Mouse (Mus musculus): Measurements from ENCODE around the gene Tm9sf2. TPM values are rescaled to one million over a fixed set of nuclear protein-coding genes. Genes with fewer than 3 reads are reported as not detected.
"Not testable (repeated sequence)": the region's sequence is repeated elsewhere in the genome, so short reads cannot be mapped to it uniquely, and the experiment has no call there.

Gene Tm9sf2
- 10 to 100 TPM; 53.7 to 59.3 TPM for total RNA-seq (2021)
- long read RNA-seq, experiment 1, transcript Tm9sf2-201 (17 exons, 3,107 nt) = major isoform, 67 of 99 reads
- long read RNA-seq, experiment 1, partial matches to known transcripts = 15 of 99 reads
- long read RNA-seq, experiment 1, other reads (novel, unspliced or antisense) = 17 of 99 reads
- long read RNA-seq, experiment 2, transcript Tm9sf2-201 (17 exons, 3,107 nt) = major isoform, 96 of 139 reads
- long read RNA-seq, experiment 2, partial matches to known transcripts = 30 of 139 reads
- long read RNA-seq, experiment 2, other reads (novel, unspliced or antisense) = 13 of 139 reads

DNA sequence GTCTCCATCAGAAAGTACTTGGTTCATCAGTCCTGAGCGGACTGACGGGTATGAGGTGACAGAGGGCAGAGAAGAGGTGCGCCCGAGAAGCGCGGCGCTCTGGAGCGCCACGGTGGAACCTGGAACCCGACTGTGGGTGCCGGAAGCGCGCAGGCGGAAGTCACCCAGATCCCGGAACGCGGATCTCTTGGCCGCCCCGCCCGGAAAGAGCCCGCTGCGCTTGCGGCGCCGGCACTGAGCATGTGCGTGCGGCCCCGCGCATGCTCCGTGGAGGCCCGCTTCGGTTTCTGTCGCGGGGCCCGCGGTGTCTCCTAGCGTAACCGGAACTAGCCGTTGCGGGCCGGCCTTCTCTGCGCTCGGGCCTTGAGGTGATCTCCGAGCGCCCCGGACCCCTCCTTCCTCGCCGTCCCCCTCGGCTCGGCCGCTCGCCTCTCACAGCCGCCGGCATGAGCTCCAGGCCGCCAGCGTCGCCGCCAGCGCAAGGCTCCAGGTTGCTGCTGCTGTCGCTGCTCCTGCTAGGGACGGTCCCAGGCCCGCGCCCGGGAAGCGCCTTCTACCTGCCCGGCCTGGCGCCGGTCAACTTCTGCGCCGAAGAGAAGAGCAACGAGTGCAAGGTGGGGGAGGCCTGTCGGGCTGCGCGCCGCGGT is at the start of gene Tm9sf2:
Gene Tm9sf2, plus strand, starts transcription at position 217 of the 647 bp plus-strand sequence.
- peak; percentile 88 to 93 for DNase-seq
- intact Hi-C loops (cut with DNase I) = no loop called here

- DNase-seq = no peak
- intact Hi-C loops (cut with DNase I) = loop anchor here (5.0 kb wide), 1 partner anchor 196 kb away; no protein-coding TSS in a partner anchor
Observed at GRCm38 (mm10) chr14:122057941-122058346, 48.9 kb upstream of the Tm9sf2 start.

GRCm38 (mm10) chr14:122060642-122061041 is 46.2 kb upstream of the Tm9sf2 start:
- intact Hi-C loops (cut with DNase I) = loop anchor here (1.0 kb wide), 1 partner anchor 132 kb away; no protein-coding TSS in a partner anchor
- peak; percentile 73 to 76 for DNase-seq

- intact Hi-C loops (cut with DNase I) = no loop called here
- no peak for DNase-seq
Observed at GRCm38 (mm10) chr14:122061376-122061775, 45.5 kb upstream of the Tm9sf2 start.

DNA sequence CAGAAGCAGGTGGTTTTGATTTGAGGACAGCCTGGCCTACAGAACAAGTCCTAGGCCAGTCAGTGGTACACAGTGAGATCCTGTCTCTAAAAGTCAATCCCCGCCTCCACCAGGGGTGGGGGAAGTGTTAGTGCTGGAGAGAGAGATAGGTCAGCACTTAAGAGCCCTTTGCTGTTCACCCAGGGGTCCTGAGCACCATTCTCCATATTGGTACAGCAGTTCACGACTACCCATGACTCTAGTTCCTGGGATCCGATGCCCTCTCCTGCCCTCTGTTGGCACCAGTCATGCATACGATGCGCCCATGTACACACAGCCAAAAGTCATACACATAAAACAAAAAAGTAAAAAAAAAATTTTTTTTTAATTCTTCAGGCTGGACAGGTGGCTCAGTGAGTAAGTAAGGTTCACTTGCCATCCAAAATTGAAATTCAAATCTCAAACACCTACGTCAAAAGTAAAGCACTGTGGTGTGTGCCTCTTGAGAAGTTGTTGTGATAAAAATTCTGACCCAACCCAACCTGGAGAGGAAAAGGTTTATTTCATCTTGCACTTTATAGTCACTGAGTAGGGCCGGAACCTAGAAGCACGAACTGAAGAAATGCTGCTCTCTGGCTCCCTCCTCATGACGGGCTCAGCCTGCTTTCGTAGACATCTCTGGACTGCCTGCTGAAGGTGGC is 44.3 kb upstream of the Tm9sf2 start:
- no peak for DNase-seq
- intact Hi-C loops (cut with DNase I) = no loop called here

DNA sequence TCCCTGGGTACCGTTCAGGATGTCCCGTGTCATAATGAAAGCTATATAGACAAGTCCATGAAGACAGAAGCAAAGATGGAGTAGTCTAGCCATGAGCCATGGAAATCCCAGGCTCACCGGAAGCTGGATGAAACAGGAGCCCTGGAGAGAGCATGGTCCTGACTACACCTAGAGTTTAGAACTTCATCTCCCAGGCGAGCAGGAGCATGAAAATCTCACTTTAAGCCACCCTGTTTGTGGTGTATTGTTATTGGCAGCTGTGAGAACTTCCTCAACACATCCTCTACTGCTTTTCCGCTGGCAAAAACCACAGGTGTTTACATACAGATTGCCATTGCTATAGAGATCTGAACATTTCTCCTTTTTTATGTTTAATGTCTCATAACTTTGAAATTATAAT is 43.2 kb upstream of the Tm9sf2 start:
- intact Hi-C loops (cut with DNase I) = no loop called here
- no peak for DNase-seq

- intact Hi-C loops (cut with DNase I) = no loop called here
- peak; percentile 38 to 56 for DNase-seq
Observed at GRCm38 (mm10) chr14:122064519-122064918, 42.3 kb upstream of the Tm9sf2 start.

- intact Hi-C loops (cut with DNase I) = loop anchor here (2.0 kb wide), 1 partner anchor 65 kb away; no protein-coding TSS in a partner anchor
- no peak for DNase-seq
Observed at GRCm38 (mm10) chr14:122066243-122066642, 40.6 kb upstream of the Tm9sf2 start.

- intact Hi-C loops (cut with DNase I); DNase-seq: not testable (repeated sequence)
Observed at GRCm38 (mm10) chr14:122068036-122068435, 38.8 kb upstream of the Tm9sf2 start.

- intact Hi-C loops (cut with DNase I) = no loop called here
Observed at GRCm38 (mm10) chr14:122068801-122069695, 37.8 kb upstream of the Tm9sf2 start.

DNA sequence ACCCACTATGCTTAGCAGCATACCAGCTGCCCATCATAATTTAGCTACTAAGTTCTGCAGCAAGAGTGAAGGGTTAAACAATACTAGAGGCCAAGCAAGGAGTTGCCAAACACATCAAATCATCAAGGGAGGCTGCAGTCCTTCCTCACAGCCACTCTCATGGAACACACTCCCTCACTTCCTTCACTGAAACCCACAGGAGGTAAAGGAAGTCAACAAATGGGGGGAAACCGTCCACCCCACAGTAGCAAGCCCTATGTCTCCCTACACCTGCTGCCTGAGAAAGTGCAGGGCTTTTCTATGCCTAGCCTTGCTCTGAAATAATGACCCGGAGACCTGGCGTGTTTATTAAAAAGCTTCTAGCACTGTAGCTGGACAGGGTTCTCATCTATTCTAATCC is 36.9 kb upstream of the Tm9sf2 start:
- no peak for DNase-seq
- intact Hi-C loops (cut with DNase I) = loop anchor here (5.0 kb wide), 1 partner anchor 42 kb away; no protein-coding TSS in a partner anchor

More at GRCm38 (mm10) chr14:122068801-122069695, 37.8 kb upstream of the Tm9sf2 start:
- no peak for DNase-seq

GRCm38 (mm10) chr14:122073422-122073821 is 33.4 kb upstream of the Tm9sf2 start:
- DNase-seq = no peak
- intact Hi-C loops (cut with DNase I) = loop anchor here (5.0 kb wide), 1 partner anchor 39 kb away; no protein-coding TSS in a partner anchor

- no peak for DNase-seq
- intact Hi-C loops (cut with DNase I) = loop anchor here (5.0 kb wide), 1 partner anchor 38 kb away; no protein-coding TSS in a partner anchor
Observed at GRCm38 (mm10) chr14:122074360-122074759, 32.5 kb upstream of the Tm9sf2 start.

DNA sequence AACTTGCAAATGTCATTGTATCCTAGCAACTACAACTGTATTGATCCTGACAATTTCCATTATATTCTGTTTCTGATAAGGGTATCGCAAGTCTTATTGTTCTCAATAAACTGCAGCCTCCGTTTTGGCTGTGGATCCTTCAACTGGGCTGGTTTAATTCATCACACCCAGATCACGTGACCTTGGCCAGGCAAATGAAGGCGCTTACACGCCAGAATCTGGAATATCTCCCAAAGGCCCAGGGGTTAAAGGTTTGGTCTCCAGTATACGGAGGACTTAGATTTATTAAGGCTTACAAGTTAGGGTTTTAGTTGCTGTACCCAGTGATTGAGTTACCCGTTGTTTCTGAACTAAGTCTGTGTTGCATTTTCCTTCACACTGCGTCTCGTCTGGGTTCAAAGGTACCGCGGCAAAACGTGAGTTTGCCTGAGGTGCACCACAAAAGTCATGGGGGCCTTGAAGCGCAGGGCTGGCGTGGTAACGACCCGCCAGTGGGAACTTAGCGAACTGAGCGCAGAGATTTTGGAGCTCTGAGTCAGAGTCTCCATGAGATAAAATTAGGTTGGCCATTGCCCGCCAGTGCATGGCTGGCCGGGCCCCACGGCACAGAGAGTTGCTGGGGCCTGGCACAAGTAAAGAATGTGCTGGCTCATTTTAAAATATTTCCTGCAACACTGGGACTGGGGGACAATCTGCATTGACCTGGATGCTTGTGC is 31.2 kb upstream of the Tm9sf2 start:
- no peak for DNase-seq
- intact Hi-C loops (cut with DNase I) = no loop called here

DNA sequence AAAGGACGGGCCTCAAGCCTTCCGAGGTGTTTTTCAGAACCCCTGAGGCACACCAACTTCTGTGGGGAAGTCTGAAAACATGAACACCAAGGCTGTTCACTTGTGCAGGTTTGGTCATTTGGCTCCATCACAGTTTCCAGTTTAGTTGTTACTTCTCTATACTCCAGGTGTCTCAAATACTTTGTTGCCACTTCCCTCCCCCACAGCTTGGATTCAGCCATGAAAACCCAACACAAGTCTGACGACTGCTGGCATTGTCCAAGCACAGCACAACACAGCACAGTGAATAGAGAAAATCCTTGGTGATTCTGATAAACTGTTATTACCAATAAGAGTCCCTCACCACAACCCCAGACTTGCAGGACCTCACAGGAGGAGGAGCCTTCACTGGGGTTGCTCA is 29.8 kb upstream of the Tm9sf2 start:
- intact Hi-C loops (cut with DNase I) = no loop called here
- no peak for DNase-seq

GRCm38 (mm10) chr14:122079428-122079827 is 27.4 kb upstream of the Tm9sf2 start:
- peak; percentile 45 to 53 for DNase-seq
- intact Hi-C loops (cut with DNase I) = no loop called here

- intact Hi-C loops (cut with DNase I) = no loop called here
- no peak for DNase-seq
Observed at GRCm38 (mm10) chr14:122079921-122080320, 26.9 kb upstream of the Tm9sf2 start.

GRCm38 (mm10) chr14:122081308-122081707 is 25.5 kb upstream of the Tm9sf2 start:
- DNase-seq = no peak
- intact Hi-C loops (cut with DNase I) = no loop called here

DNA sequence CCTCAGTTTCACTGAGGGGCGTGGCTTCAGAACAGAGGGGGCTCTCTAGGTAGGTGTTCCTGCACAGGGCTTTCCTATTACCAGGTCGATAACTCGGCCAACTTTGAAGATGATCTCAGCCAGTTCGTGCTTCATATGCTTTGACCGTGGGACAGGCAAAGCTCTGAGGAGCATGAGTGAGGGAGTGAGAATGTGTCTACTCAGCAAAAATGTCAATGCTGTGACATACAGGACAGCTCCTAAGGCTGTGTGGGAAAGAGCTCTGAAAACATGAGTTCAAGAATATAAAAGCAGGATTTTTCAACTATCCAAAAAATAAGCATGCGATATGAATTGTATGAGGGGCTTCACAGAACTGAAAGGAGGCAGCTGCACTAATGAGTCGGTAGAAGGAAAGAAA is 23.3 kb upstream of the Tm9sf2 start:
- no peak for DNase-seq
- intact Hi-C loops (cut with DNase I) = no loop called here

All from gastrocnemius, postnatal 36 days (tissue).